Mouse (Mus musculus) kidney, postnatal 10 days (tissue): ENCODE results near the gene Amotl2.
A peak's percentile ranks its signal among the peaks of the same experiment; 100 is the strongest.

Source experiments
- DNase-seq: peaks from one replicate; pipeline ENCODE4 v3.0.0; 2021; ENCODE audit warnings: mixed read lengths

Amotl2 gene

DNA sequence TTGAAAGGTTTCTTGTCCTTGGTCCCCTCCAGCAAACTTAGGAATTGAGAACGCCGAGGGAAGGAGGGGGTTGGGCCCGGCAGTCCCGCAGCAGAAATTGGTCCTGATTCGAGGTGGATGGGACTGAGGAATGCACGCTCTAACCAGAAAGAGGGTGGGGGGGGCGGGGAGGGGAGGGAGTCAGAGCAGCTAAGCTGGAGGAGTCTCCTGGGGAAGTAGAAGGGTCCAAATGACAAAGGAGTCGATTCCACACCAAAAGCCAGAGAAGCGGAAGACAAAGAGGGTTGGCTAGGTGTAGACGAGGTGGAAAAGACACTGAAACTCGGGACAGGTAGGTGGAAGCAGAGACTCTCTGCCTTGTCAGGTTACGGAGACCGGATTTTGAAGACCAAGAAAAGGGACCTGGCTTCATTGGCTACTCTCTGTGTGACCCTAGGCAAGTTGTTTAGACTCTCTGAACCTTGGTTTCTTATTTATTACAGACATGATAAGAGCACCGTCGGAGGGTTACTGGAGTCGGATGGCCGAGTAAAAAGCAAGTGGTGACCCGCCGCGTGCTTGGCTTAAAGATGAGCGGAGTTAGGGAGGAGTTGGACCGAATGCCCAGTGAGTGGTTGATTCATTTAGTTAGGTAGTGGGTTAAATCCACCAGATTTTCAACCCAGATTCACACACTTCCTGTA, at the start of gene Amotl2:
TSS of gene Amotl2 (plus strand) at position 192 of the 683 bp plus-strand sequence.
- DNase-seq = no peak

DNA sequence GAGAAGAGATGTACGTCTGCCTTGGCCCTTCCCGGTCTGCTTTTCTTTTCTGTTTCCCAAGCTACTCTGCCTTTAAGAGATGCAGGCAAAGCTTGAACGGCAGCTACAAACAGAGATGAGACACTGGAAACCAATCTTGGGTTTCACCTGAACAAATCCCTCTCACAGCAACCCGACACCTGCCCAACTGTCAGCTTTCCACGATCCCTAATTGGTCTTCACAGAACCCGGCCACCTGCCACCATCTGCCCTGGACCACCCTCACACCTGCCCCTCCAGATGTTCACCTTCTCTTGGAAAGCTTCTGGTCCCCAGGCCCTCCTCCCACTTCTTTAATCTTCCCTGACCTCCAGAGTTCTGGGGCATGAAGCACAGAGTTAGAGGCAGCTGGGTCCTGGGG, 48.4 kb upstream of the Amotl2 start:
- no peak for DNase-seq

DNA sequence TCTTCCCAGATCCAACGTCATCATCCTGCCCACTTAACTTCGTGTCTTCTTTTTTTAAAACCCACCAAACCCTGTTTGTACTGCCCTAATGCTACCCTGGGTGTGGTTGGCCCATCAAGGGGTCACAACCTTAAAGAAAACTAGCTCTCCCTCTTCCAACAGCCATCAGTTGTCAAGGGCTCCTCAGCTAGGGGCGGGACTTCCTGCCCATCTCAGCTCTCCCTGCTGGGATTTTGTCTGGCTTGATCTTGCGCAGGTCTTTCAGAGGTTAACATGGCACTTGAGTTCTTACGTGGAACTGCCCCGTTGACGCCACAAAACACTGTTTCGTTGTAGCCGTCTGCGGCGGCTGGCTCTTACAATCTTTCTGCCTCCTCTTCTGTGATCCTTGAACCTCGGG, 47.6 kb upstream of the Amotl2 start:
- no peak for DNase-seq

DNA sequence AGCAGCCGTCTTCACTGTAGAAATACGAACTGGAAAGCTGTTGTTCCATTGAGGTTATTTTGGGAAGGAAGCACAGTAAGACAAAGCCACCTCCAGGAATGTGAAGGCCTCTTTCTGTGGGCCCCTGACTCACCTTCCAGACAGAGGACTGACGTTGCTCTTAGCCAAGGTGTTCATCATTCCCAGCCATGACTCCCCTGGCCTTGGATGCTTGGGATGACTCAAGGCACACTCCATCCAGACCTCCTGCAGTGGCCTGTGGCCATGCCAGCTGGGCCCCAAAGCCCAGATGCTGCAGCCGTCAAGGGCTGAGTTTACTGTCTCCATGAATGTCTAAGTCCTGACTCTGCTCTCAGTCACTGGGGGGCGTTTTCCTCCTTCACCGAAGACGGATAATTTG, 43.1 kb upstream of the Amotl2 start:
- no peak for DNase-seq

DNA sequence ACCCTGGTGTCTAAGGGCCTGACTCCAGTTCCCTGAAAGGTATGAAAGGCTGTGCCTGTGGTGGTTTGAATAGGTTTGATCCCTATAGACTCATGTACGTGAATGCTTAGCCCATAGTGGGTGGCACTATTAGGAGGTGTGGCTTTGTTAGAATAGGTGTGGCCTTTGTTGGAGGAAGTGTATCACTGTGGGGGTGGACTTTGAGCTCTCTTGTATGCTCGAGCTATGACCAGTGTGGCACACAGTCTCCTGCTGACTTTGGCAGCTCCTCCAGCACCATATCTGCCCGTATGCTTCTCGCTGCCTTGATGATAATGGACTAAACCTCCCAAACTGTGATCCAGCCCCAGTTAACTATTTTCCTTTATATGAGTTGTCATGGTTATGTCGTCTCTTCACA, 40.5 kb upstream of the Amotl2 start:
- no peak for DNase-seq

DNA sequence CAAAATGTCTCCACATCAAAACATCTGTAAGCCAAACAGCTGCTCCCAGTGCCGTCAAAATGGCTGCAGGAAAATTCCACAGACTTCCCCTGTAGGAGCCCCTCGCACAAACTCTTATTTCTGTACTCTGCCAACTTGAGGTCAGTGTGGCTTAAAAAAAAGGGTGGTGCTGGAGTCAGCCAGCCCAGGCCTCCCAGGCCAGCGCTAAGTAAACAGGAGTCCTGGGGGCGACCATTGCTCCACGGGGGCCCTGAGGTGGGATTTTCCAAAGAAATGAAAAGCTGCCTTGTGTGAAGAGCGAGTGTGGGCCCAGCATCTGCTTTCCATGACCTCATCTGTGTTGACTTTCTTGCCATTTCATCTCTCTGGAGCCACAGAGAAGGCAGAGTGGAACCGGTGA, 35.0 kb upstream of the Amotl2 start:
- DNase-seq = no peak

- DNase-seq = peak; percentile 65
These were observed 28.5 kb upstream of the Amotl2 start for GRCm38 (mm10) chr9:102687943-102688342.

- DNase-seq = no peak
These were observed 27.0 kb upstream of the Amotl2 start for GRCm38 (mm10) chr9:102689406-102689939.

- DNase-seq = peak; percentile 53
These were observed 26.4 kb upstream of the Amotl2 start for GRCm38 (mm10) chr9:102689940-102690642.

DNA sequence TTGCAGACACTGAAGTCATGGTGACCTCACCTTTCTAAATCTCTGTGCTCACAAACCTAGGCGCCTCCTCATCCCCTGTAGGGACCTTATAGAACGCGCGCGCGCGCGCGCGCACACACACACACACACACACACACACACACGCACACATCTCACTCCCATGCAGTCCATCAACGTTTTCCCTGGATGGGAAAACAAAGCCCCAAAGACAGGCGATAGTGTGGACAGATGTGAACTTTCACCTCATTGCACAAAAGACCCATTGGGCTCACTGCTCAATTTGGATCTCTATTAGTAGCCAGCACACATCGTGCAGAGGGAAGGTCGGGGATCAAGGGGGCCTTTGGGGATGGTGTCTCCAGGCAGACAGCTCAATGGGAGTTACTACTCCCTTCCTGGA, 25.6 kb upstream of the Amotl2 start:
- DNase-seq = no peak

DNA sequence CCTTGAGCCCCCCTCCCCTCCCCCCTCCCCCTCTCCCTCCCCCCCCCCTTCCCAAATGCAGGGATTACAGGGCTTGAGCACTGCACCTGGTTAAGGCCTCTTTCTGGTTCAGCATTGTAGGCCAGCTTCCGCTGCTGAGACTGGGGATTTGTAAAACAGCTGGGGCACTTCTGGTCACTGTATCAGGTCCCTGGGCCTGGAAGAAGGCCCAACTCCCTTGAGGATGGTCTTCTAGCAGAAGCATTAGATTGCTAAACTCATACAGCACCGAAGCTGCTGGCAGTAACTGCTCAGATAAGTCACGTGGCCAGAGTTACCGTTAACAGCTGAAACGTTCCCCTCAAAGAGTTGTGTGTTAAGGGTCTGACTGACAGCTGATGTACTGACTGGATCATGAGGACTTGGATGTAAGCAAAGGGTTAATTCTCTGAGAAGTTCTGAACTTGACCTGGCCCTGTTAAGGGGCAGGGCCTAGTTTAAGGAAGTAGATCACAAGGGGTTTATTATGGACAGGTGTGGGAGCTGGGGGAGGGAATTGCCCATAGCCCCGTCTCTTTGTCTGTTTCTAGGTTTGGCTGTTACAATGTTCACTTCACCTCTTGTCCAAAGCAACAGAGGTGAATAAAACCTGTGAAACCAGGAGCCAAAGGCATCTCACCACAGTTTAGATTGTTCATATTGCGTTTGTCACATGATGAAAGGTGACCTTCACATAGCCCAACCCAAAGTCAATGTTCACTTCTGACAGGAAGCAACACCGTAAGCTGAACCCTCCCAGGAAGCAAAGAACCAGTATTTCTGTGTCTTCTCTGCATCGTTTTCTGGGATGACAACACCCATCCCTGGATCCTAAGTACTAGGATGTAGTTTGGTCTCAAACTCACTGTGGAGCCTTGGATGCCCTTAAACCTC, 23.7 kb upstream of the Amotl2 start:
- peak; percentile 60 for DNase-seq

DNA sequence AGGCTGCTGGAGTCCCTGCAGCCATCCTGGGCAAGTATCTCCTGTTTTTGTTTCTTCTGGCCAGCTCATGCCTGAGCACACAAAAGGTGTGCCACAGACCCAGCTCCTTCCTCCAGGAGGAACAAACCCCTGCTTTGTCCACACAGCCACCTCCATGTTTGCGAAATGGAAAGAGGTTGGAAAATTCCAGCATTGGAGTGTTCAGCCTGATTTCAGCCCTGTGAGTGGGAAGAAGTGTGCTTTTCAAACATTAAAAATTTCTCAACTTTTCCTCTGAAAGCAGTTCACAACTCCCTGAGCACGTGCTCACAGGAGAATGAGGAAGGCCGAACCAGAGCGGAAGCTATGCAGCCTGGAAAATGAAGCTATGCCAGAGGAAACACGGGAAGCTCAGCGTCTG, 15.4 kb upstream of the Amotl2 start:
- DNase-seq = no peak

GRCm38 (mm10) chr9:102709504-102710135, 6.9 kb upstream of the Amotl2 start:
- peak; percentile 45 for DNase-seq

- DNase-seq = no peak
These were observed 6.0 kb upstream of the Amotl2 start for GRCm38 (mm10) chr9:102710520-102710919.

DNA sequence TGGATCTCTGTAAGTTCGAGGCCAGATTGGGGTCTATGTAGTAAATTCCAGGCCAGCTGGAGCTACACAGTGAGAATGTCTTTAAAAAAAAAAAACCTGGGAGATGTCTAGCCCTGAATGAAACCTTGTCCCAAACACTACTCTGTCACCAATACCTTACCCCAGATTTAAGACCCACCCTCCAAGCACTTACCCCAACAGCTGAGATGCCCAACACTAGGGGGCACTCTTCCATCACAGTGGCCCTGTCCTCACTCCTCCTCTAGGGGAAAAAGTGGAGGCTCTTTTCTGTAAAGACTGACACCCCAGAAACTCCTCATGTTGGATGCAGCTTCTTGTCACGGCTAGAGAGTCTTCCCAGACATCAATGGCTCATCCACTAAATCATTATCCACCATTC, 2.7 kb upstream of the Amotl2 start:
- peak; percentile 77 for DNase-seq

DNA sequence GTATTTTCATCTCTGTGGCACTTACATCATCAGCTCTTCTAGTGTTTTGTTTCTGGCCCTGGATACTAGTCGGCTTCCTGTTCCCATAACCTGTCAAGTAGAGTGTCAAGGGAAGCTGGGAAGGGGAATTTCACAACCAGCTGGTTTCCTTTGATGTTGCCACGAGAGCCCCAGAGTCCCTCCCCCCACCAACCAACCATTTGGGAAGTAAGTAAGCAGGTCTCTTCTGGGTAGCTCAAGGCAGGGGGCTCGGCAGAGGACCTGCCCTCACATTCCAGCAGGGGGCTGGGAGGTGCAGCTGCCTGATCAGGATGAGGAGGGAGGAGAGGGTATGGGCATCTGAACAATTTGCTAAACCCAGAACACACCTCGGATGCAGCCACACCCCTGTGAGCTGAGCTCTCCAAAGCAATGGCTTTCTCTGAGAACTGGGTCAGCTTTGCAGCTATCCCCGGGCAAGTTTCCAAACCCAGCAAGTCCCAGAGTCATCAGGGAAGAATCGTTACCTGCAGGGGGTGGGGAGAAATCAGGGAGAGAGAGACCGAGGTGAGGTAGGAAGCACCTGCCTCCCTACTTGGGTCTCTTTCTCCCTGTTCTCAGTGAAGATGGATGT, 1.5 kb upstream of the Amotl2 start:
- peak; percentile 58 for DNase-seq

DNA sequence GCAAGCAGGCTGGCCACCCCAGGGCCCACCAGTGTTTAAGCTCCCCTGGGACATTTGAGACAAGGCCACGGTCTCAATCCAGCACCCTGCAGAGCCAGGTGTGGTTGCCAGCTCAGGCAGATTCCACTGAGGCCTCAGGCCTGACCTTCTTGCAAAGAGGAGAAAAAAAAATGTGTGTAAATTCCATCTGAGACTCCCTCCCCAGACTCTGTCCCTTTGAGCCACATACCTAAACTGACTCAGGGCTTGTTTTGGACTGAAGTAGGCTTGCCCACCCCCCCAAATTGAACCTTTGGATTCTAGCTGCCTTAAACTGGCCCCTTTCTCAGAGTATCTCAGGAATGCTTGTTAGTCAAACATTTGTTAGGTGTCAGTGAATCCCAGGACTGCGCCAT, 969 bp upstream of the Amotl2 start:
- DNase-seq = peak; percentile 58

DNA sequence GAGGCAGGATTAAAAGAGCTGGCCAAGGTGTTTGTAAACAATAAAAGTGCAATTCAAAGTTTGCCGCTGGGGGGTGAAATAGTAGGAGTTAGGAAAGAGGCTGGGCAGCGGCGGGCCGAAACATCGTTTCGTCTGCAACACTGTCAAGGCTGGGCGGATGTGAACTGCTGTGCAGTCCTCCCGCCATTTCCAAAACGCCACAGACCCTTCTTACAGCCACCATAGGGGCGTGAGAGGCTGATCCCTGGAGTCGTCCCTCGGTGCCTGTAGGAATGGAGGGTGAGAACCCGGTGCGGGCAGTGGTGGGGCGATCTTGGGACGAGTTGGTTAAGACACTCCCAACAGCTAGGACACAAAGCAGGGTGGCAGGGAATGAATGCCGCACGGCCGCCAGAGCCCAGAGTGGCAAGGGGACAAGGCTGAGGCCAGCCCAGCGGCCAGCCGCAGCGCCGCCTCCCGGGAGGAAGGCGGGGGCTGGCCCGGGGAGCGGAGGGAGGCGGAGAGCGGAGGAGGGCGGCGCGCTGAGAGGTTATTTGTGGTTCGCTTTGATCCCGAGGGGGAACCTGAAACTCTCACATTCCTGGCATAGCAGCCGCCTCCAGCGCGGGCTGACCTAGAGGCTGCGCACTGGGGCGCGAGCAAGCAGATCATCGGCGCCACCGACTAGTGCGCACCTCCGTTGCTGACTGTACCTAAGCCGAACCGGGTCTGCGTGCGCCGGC, 853 bp downstream of the Amotl2 start:
- peak; percentile 96 for DNase-seq

GRCm38 (mm10) chr9:102717886-102718643, 1.6 kb downstream of the Amotl2 start:
- DNase-seq = peak; percentile 94

GRCm38 (mm10) chr9:102718676-102719075, 2.2 kb downstream of the Amotl2 start:
- DNase-seq = peak; percentile 70

DNA sequence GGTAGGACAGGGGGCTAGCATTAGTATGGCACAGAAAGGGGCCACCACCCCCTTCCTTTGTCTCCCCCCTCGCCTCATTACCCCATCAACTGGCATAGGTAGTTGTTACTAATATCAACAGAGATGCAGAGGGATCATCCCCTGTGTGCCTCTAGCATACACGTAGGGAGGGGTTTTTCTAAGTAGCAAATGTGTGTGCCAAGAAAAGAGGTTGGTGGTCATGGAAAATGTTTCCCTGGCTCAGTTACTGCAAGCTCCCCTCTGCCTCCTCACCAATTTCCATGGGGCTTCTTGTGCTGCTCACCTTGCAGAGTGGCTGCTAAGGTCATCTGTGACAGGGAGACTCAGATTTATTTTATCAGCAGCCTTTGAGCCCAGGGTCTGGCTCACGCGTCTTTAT, 2.6 kb downstream of the Amotl2 start:
- no peak for DNase-seq
